Mouse (Mus musculus) cerebellum, adult 11-12 months (tissue): ENCODE measurements around the gene Celsr1.
"Not testable (repeated sequence)": the region's sequence is repeated elsewhere in the genome, so short reads cannot be mapped to it uniquely, and the experiment has no call there.

ENCODE experiments used
- DNase-seq: peaks from one replicate; pipeline ENCODE4 v3.0.0; 2022

The Celsr1 gene

GRCm38 (mm10) chr15:85885606-85886005 is 148.0 kb downstream of the Celsr1 start:
- DNase-seq, result no peak

- no peak for DNase-seq
These were observed 154.1 kb downstream of the Celsr1 start for GRCm38 (mm10) chr15:85879498-85879895.

DNA sequence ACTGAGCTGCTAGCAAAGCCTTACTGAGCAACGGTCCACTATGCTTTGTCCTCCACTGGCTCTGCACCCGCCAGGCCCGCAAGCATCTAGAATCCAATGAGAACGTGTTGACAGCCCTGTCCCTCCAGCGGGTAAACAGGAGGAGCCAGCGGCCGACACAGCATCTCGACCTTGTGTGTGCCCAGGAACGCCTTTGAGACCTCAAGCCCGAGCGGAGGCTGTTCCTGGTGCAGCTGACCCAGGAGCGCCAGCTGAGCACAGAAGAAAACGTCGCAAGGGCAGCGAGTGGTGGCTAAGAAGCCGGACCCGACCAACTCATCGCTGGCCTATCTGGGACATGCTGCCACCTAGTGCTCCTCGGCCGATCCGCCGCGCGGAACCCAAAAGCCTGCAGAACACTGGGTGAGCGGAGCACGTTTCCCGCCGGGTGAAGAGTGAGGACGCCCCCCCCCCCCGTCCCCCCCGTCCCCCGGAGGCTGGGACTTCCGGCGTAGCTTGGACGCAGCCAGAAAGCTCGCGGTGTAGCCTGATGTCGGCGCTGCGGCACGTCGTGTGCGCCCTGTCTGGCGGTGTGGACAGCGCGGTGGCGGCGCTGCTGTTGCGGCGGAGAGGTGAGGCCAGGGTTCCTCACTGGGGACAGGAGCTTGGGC is 154.6 kb downstream of the Celsr1 start, which contains the start of gene Trmu:
Gene Trmu (plus strand): TSS at position 465 of the 650 bp plus-strand sequence.
- peak; percentile 92 for DNase-seq

DNA sequence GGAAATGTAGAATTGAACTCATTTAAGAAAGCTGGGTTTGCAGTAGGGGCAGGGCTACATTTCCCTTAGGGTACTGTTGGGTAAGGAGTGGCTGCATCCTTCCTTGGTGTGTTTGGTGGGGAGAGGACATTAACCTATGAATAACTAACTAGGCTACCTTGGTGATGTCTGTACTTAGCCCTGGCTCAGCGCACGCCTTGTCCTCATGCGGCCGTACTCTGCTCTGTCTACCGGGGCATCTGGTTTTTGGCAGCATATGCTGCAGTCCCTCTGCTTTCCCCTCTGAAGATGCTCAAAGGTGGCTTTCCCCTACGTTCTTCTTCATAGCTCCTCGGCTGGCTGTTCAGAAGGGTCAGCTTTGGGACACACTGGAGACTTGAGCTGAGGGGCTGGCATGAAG is 156.2 kb downstream of the Celsr1 start:
- no peak for DNase-seq

GRCm38 (mm10) chr15:85867696-85868095 is 165.9 kb downstream of the Celsr1 start:
- peak; percentile 61 for DNase-seq

DNA sequence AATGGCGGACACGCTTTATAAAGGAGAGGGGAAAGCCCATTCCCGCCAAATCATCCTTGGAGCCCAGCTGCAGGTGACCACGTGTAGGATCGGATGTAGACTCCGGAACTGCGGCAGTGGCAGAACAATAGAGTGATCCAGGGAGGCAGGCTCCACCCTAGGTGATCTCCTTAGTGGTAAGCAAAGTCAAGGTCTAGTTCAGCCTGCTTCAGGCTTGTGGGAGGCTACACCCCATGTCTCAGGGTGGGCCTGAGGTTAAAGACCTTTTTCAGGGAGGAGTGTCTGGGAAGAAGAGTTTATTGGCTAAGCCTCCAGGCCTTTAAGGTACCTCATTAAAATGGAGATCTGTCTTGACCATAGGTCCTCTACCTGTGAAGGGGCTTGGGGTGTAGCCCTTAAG is 167.7 kb downstream of the Celsr1 start:
- not testable (repeated sequence) for DNase-seq

DNA sequence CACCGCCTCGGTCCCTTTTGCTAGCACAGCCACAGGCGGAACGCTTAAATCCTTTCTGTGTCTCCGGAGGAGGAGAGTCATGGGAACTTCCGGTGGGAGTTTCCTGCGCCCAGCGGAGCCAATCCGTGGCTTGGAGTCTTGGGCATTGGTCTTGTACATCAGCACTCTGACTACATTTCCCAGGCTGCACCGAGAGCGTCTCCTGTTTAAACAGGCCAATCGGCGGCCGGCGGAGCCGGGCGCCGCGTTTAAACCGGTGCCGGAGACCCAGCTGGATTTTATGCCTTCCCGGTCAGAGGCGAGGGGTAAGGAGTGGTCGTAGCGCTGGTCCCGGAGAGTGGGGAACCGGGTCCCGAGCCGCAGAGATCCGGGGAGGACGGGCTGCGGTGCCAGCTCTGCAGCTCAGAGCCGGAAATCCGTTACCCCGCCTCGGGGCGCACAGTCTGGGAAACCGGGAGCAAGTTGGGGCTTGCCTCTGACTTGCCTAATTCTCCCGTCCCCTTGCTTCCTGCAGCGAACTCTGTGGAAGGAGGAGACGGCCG is 174.0 kb downstream of the Celsr1 start, which contains the start of gene Gtse1:
Gene Gtse1 (plus strand): TSS at position 256 of the 542 bp plus-strand sequence.
- peak; percentile 93 for DNase-seq

DNA sequence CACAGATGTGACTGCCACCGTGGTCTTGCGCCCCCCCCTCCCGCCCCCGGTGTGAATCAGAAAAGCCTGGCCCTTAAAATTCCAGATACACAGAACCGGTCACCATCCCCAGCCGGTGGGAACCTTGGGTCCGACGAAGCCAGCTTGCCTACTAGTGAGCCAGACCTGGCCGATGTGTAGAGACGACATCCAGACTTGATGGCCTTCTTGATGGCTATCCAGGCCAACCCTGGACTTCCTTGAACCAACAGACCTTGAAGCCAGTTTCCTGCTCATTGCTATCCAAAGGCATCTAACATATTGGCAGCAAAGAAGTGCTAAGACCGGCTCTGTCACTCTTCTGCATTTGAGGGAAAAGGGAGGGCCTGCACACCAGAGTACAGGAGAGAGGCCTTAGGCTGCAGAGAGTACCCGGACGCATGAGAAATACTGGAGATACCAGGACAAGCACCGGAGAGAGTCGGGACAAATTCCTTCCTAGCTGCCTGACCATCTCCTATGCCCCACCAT is 174.5 kb downstream of the Celsr1 start:
- no peak for DNase-seq

GRCm38 (mm10) chr15:85851656-85852392 is 181.8 kb downstream of the Celsr1 start:
- peak; percentile 42 for DNase-seq
